Mouse (Mus musculus) CH12.LX (cell line): Measurements from ENCODE around the gene Grb2. TPM values are rescaled to one million over a fixed set of nuclear protein-coding genes. Genes with fewer than 3 reads are reported as not detected.

Experiments
- DNase-seq: peaks from one replicate; pipeline ENCODE4 v3.0.0-alpha.2; 2013; ENCODE audit errors: extremely low read depth
- H3K27ac ChIP-seq: 2 replicates; pipeline ENCODE4 v1.5.1; 2012; ENCODE audit warnings: low read depth, mild to moderate bottlenecking, control low read depth, moderate library complexity; ENCODE audit not compliant: insufficient read depth
- H3K27me3 ChIP-seq: replicated peaks from 2 replicates; pipeline ENCODE3; 2012; ENCODE audit warnings: inconsistent platforms
- H3K36me3 ChIP-seq, 2 experiments: replicated peaks in 1 of 2; 2 replicates each; pipeline versions ENCODE3 to v1.6.1; 2012; ENCODE audit warnings: inconsistent platforms in 1 of 2, low read length in 1 of 2, mild to moderate bottlenecking in 1 of 2, mixed read lengths in 1 of 2, moderate library complexity in 1 of 2; ENCODE audit not compliant: control insufficient read depth in 1 of 2, insufficient read depth in 1 of 2
- H3K4me1 ChIP-seq, 2 experiments: 2 replicates each; pipeline ENCODE4 v1.6.1; 2012; ENCODE audit warnings: inconsistent platforms in 1 of 2, moderate library complexity in 1 of 2; ENCODE audit not compliant: insufficient read depth in 2 of 2, control insufficient read depth in 1 of 2
- H3K4me2 ChIP-seq: 2 replicates; pipeline ENCODE4 v1.6.1; 2012; ENCODE audit warnings: low read depth, mild to moderate bottlenecking, control low read depth; ENCODE audit not compliant: poor library complexity, insufficient read depth, severe bottlenecking
- H3K4me3 ChIP-seq, 3 experiments: fragments of 150-350 bp in 1 of 3; sonication (generic) in 1 of 3; replicated peaks in 1 of 3; 2 replicates each; pipeline versions ENCODE3 to v1.5.1; 2011 to 2012; ENCODE audit warnings: low read depth in 2 of 3, low read length in 2 of 3, mild to moderate bottlenecking in 2 of 3, moderate library complexity in 2 of 3, control low read depth in 1 of 3, improper control_type of control experiment in 1 of 3, inconsistent platforms in 1 of 3, mixed read lengths in 1 of 3; ENCODE audit not compliant: poor library complexity in 1 of 3
- H3K79me2 ChIP-seq: replicated peaks from 2 replicates; pipeline ENCODE4 v1.6.1; 2012; ENCODE audit warnings: mild to moderate bottlenecking, moderate library complexity; ENCODE audit not compliant: control insufficient read depth, poor library complexity, insufficient read depth, severe bottlenecking; ENCODE audit errors: extremely low read depth
- H3K9ac ChIP-seq: 2 replicates; pipeline ENCODE4 v1.6.1; 2012; ENCODE audit warnings: low read depth, mild to moderate bottlenecking, control low read depth, moderate library complexity; ENCODE audit not compliant: insufficient read depth
- H3K9me3 ChIP-seq: replicated peaks from 2 replicates; pipeline ENCODE3; 2012; ENCODE audit warnings: low read length, inconsistent platforms, mixed read lengths
- BHLHE40 ChIP-seq: IDR thresholded peaks from 2 replicates; pipeline ENCODE4 v1.6.1; 2011; ENCODE audit warnings: mild to moderate bottlenecking, low read depth, low read length, improper control_type of control experiment
- CTCF ChIP-seq, 2 experiments: IDR thresholded peaks in 1 of 2; conservative IDR thresholded peaks in 1 of 2; 2 replicates each; pipeline ENCODE4 v1.5.1; 2011 to 2012; ENCODE audit warnings: low read depth in 2 of 2, low read length in 2 of 2, improper control_type of control experiment in 1 of 2, inconsistent platforms in 1 of 2, mild to moderate bottlenecking in 1 of 2, moderate library complexity in 1 of 2
- ELF1 ChIP-seq: IDR thresholded peaks from 2 replicates; pipeline ENCODE4 v1.6.1; 2014; ENCODE audit warnings: low read depth, mild to moderate bottlenecking, inconsistent platforms, low read length, improper control_type of control experiment
- GABPA ChIP-seq: IDR thresholded peaks from 2 replicates; pipeline ENCODE4 v1.6.1; 2012; ENCODE audit warnings: low read depth, low read length, improper control_type of control experiment, inconsistent platforms; ENCODE audit not compliant: insufficient replicate concordance
- MAZ ChIP-seq: IDR thresholded peaks from 2 replicates; pipeline ENCODE4 v1.6.1; 2012; ENCODE audit warnings: low read depth, mild to moderate bottlenecking, inconsistent platforms, low read length, improper control_type of control experiment, moderate library complexity
- MXI1 ChIP-seq: IDR thresholded peaks from 2 replicates; pipeline ENCODE4 v1.6.1; 2011; ENCODE audit warnings: mild to moderate bottlenecking, low read depth, low read length, improper control_type of control experiment
- NELFE ChIP-seq: IDR thresholded peaks from 2 replicates; pipeline ENCODE4 v1.6.1; 2011; ENCODE audit warnings: low read depth, low read length, improper control_type of control experiment
- PAX5 ChIP-seq: IDR thresholded peaks from 2 replicates; pipeline ENCODE4 v1.6.1; 2012; ENCODE audit warnings: low read length, inconsistent platforms, mixed read lengths
- POLR2A ChIP-seq: IDR thresholded peaks from 2 replicates; pipeline ENCODE4 v1.6.1; 2011; ENCODE audit warnings: low read depth, mild to moderate bottlenecking, improper control_type of control experiment, low read length
- POLR2AphosphoS2 ChIP-seq: IDR thresholded peaks from 2 replicates; pipeline ENCODE4 v1.6.1; 2011; ENCODE audit warnings: low read depth, low read length, improper control_type of control experiment
- RAD21 ChIP-seq: IDR thresholded peaks from 2 replicates; pipeline ENCODE4 v1.6.1; 2011; ENCODE audit warnings: low read depth, mild to moderate bottlenecking, low read length, improper control_type of control experiment, moderate library complexity
- SMC3 ChIP-seq: IDR thresholded peaks from 2 replicates; pipeline ENCODE4 v1.6.1; 2011; ENCODE audit warnings: low read depth, low read length, improper control_type of control experiment
- ZMIZ1 ChIP-seq: IDR thresholded peaks from 2 replicates; pipeline ENCODE4 v1.6.1; 2012; ENCODE audit warnings: low read depth, mild to moderate bottlenecking, inconsistent platforms, low read length, improper control_type of control experiment
- ZNF384 ChIP-seq: IDR thresholded peaks from 2 replicates; pipeline ENCODE4 v1.6.1; 2012; ENCODE audit warnings: low read depth, low read length, improper control_type of control experiment, inconsistent platforms
- dilution Hi-C: fragments of 300-500 bp; cut with MboI; formaldehyde crosslinking; loops from 2 replicates; pipeline ENCODE4 v1.14.3; 2020; ENCODE audit warnings: low sequenced_read_pairs; ENCODE audit not compliant: extremely low pct_unique_long_range_greater_than_20kb, extremely low pct_ligation_motif_present
- in situ Hi-C: fragments of 300-500 bp; cut with MboI; formaldehyde crosslinking; loops from 3 replicates; pipeline ENCODE4 v1.14.3; 2019; ENCODE audit warnings: low sequenced_read_pairs, low pct_ligation_motif_present, low pct_unique_long_range_greater_than_20kb, mixed read lengths
- polyA plus RNA-seq: library from polyadenylated mRNA; unstranded; fragments of >175 nt; gene quantifications from 2 replicates; pipeline ENCODE4 v1.2.1, GENCODE M21; 2012; ENCODE audit warnings: low read depth; ENCODE audit not compliant: insufficient read length
- total RNA-seq, 2 experiments: library from RNA; depleted of rRNA; stranded (reverse); fragments of 300-350 nt in 1 of 2; fragments of >200 nt in 1 of 2; gene quantifications; 2 replicates each; pipeline ENCODE4 v1.2.3; 2012 to 2014

Grb2 gene
- total and polyA plus RNA-seq, 3 experiments, result 63.6 to 241 (median 117) TPM

GRCm38 (mm10) chr11:115625877-115626276, 82.5 kb downstream of the Grb2 start:
- Histone ChIP-seq H3K27ac (peak overlapping the region; percentile 79), H3K9ac (peak overlapping the region; percentile 92), H3K9me3 (no peaks in the 10 kb centered on the region), H3K4me2 (peak overlapping the region; percentile 87), H3K79me2 (peaks cover 70% of the 10 kb centered on the region), H3K36me3 (peaks cover 42 to 52% of the 10 kb centered on the region in 2 experiments), H3K4me3 (peak overlapping the region; percentile 78 to 97 (median 80)), H3K4me1 (peaks cover 27 to 55% of the 10 kb centered on the region in 2 experiments), H3K27me3 (no peaks in the 10 kb centered on the region)
- in situ Hi-C loops (loop anchor here (25.0 kb wide), 1 partner anchor 786 kb away; the partner anchor contains the start of gene Rnf157), dilution Hi-C loops (no loop called here)
- 0 out of 2 replicates have a peak, but pooled peaks have one; percentile 30 for TF ChIP-seq MXI1
- TF ChIP-seq PAX5, result no peak
- no peak for DNase-seq

GRCm38 (mm10) chr11:115623487-115624070, 84.8 kb downstream of the Grb2 start:
- TF ChIP-seq RAD21 (peak; percentile 11), GABPA (no peak), POLR2AphosphoS2 (no peak), POLR2A (peak; percentile 26; the same call in 1 of the 2 replicates), CTCF (conservative IDR thresholded peaks at IDR 0.05 in 1 of 2, IDR thresholded peaks at IDR 0.05 in 1 of 2; ENCODE audit: low read depth in 2 of 2, low read length in 2 of 2) (peak; percentile 43 to 58), SMC3 (peak; percentile 16; the same call in 1 of the 2 replicates), ZNF384 (no peak), BHLHE40 (no peak), NELFE (0 out of 2 replicates have a peak, but pooled peaks have one; percentile 27), ZMIZ1 (no peak)
- Histone ChIP-seq H3K36me3 (peaks cover 65 to 75% of the 10 kb centered on the region in 2 experiments), H3K4me1 (peaks cover 20 to 62% of the 10 kb centered on the region in 2 experiments), H3K4me2 (peak overlapping the region; percentile 87; the same call in 1 of the 2 replicates), H3K79me2 (peaks cover 91% of the 10 kb centered on the region), H3K27ac (peak overlapping the region; percentile 2; the same call in 1 of the 2 replicates), H3K4me3 (no peak overlapping the region), H3K9me3 (no peaks in the 10 kb centered on the region), H3K27me3 (no peaks in the 10 kb centered on the region), H3K9ac (no peak overlapping the region; the same call in 1 of the 2 replicates)
- dilution Hi-C loops (no loop called here), in situ Hi-C loops (loop anchor here (25.0 kb wide), 1 partner anchor 389 kb away; the partner anchor contains the start of gene Galk1)
- no peak for DNase-seq

GRCm38 (mm10) chr11:115619949-115620348, 88.4 kb downstream of the Grb2 start:
- in situ Hi-C loops, result loop anchor here (25.0 kb wide), 1 partner anchor 392 kb away; the partner anchor contains the start of gene Galk1
- Histone ChIP-seq H3K4me3 (no peak overlapping the region), H3K36me3 (peaks cover 94 to 98% of the 10 kb centered on the region in 2 experiments), H3K4me1 (peaks cover 28 to 95% of the 10 kb centered on the region in 2 experiments), H3K4me2 (no peak overlapping the region), H3K9me3 (no peaks in the 10 kb centered on the region), H3K27me3 (no peaks in the 10 kb centered on the region), H3K27ac (no peak overlapping the region), H3K9ac (no peak overlapping the region), H3K79me2 (peaks cover 70% of the 10 kb centered on the region)
- DNase-seq, result no peak
- TF ChIP-seq ZNF384 (no peak), ELF1 (no peak), MAZ (no peak), POLR2AphosphoS2 (peak; percentile 56; the same call in 1 of the 2 replicates), ZMIZ1 (peak; percentile 19; the same call in 1 of the 2 replicates)
- dilution Hi-C loops, result no loop called here
